Mouse (Mus musculus): ENCODE results near the gene Cnot6l. TPM values are rescaled to one million over a fixed set of nuclear protein-coding genes. Genes with fewer than 3 reads are reported as not detected.

The Cnot6l gene
- 6.6 and 7.0 TPM in 2 replicates for polyA plus RNA-seq (2015; fragmentation: Nextera tagmentation; extraction: Ambion mirVana)

DNA sequence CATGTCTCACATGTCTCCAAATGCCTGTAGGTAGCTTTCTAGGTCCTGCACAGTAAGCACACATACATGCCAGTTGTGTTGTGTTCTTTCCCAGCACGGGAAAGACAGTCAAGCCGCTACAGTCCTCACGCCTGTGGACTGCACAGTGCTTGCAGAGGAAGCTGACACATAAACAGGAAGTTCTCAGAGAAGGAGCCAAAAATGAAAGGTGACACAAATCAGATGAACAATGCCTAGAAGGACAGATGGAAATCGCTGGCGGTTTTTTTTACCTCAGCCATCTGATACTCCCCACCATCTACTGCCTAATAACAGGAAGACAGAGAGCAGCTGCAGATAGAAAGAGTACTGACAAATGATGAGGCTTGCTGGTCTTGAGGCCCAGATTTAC is at the start of gene Cnot6l:
TSS of gene Cnot6l (minus strand) at position 151 of the 391 bp plus-strand sequence.
- no peaks in the 10 kb centered on the region for H3K36me3 ChIP-seq (replicated peaks)
- H3K27me3 ChIP-seq: no peaks in the 10 kb centered on the region
- peak within 1 kb of the TSS; percentile 68 for H3K9ac ChIP-seq
- H3K4me2 ChIP-seq: peak within 1 kb of the TSS; percentile 98
- peaks cover 34% of the 10 kb centered on the region for H3K4me1 ChIP-seq (replicated peaks)
- H3K4me3 ChIP-seq (replicated peaks): peak within 1 kb of the TSS; percentile 79
- no peaks in the 10 kb centered on the region for H3K9me3 ChIP-seq (replicated peaks)
- peak within 1 kb of the TSS; percentile 96 for H3K27ac ChIP-seq (replicated peaks)
- 10% methylated on average over 5 of the region's 5 CpGs for WGBS (ENCODE audit: insufficient replicate concordance)
- ATAC-seq (ENCODE audit: insufficient read depth): no peak

DNA sequence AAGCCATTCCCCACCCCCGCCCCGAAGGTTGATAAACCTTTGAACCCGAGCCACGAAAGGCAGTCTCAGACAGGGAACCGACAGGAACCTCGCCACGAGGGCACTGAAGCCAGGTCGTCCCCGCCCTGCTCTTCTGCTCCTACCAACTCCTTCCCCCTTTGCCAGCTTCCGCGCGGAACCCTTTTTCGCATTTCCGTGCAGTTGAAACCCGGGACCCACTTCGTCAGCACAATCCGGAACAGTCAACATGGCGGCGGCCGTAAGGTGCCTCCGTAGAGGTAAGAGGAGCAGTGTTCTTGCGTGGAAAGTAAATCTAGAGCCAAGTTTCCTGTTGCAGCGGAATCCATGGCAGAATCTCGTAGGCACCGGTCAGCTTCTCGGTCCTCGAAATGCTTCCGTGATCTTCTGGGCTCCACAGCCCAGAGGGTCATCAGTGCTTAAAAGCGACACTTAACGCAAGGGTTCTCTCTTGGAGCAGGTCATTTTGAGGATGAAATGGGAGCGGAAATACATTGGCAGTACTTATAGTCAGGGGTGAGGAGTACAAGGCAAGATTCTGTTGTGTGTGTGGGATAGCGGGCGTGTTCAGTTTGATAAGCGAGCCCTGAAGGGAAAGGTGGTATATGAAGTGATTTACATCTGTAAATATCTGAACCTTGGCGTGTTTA is 46.1 kb upstream of the Cnot6l start:
- Histone ChIP-seq H3K9me3 (replicated peaks) (no peaks in the 10 kb centered on the region), H3K27me3 (no peaks in the 10 kb centered on the region), H3K27ac (replicated peaks) (peak overlapping the region; percentile 81), H3K4me1 (replicated peaks) (peaks cover 21% of the 10 kb centered on the region), H3K36me3 (replicated peaks) (peaks cover 5% of the 10 kb centered on the region), H3K4me3 (replicated peaks) (peak overlapping the region; percentile 68), H3K4me2 (peak overlapping the region; percentile 86), H3K9ac (peak overlapping the region; percentile 59)
- ATAC-seq (ENCODE audit: insufficient read depth): peak; percentile 95
- under 1% methylated on average over 35 of the region's 35 CpGs for WGBS (ENCODE audit: insufficient replicate concordance)

DNA sequence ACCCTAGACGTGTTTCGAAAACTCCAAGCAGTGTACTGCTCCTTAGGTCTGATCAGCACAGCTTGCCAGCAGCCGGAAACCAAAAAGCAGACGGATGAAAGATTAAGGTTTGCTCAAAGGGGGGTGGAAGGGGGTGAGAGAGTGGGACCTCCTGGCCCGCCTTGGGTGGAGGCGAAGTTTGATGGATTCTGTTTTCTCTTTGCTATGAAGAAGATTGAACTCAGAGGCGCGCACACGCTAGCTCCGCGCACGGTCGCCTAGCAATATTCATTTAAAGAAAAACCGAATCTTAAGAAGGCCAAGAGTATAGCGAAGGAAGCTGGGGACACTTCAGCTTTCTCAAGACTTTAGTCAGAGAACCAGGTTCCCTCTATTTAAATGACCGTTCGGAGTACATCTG is 45.5 kb upstream of the Cnot6l start, which contains the start of gene Mrpl1:
TSS of gene Mrpl1 (plus strand) at position 35 of the 400 bp plus-strand sequence.
- Histone ChIP-seq H3K4me3 (replicated peaks) (peak within 1 kb of the TSS; percentile 68), H3K4me2 (peak within 1 kb of the TSS; percentile 86), H3K4me1 (replicated peaks) (peaks cover 21% of the 10 kb centered on the region), H3K9ac (peak within 1 kb of the TSS; percentile 59), H3K36me3 (replicated peaks) (peaks cover 5% of the 10 kb centered on the region), H3K27me3 (no peaks in the 10 kb centered on the region), H3K9me3 (replicated peaks) (no peaks in the 10 kb centered on the region), H3K27ac (replicated peaks) (peak within 1 kb of the TSS; percentile 81)
- under 1% methylated on average over 17 of the region's 17 CpGs for WGBS (ENCODE audit: insufficient replicate concordance)
- ATAC-seq (ENCODE audit: insufficient read depth): peak; percentile 66

DNA sequence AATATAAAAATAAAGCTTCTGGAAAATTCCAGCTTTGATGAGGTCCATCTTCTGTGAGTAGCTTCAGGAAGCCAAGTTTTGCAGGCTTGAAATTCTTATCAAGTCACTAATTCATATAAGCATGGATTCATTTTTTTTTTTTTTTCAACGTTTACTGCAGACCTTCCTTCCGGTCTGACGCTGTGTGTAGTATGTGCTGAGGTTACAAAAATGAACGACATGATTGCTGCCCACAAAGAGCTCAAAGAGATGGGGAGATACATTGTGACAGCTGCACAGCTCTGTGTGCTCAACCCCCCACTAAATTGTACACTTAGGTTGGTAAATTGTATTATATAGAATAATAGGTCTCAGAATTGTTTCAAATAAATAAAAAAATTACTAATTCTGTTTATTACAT is 44.6 kb upstream of the Cnot6l start:
- ATAC-seq (ENCODE audit: insufficient read depth): no peak
- H3K4me3 ChIP-seq (replicated peaks): peak overlapping the region; percentile 68; the same call in 1 of the 2 replicates
- 12% methylated on average over 4 of the region's 4 CpGs for WGBS (ENCODE audit: insufficient replicate concordance)
- H3K4me1 ChIP-seq (replicated peaks): peaks cover 21% of the 10 kb centered on the region
- 0 out of 2 replicates have a peak overlapping the region, but pooled peaks have one; percentile 81 for H3K27ac ChIP-seq (replicated peaks)
- H3K9ac ChIP-seq: no peak overlapping the region
- no peaks in the 10 kb centered on the region for H3K36me3 ChIP-seq (replicated peaks)
- peak overlapping the region; percentile 86 for H3K4me2 ChIP-seq
- no peaks in the 10 kb centered on the region for H3K9me3 ChIP-seq (replicated peaks)
- no peaks in the 10 kb centered on the region for H3K27me3 ChIP-seq

DNA sequence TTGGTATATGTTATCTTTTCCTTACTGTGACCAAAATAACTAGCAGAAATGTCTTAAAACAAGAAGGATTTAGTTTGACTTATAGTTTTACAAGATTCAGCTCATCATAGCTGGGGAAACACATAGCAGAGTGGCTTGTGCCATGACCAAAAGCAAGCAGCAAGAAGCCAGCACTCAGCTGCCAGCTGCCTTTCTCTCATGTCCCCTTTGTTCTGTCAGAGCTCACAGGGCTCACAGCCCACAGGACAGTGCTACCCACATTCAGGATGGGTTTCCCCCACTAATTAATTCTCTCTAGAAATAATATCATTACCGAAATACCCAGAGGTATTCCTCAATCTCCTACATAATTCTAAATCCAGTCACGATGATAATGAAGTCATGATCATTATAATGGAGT is 43.6 kb upstream of the Cnot6l start:
- WGBS (ENCODE audit: insufficient replicate concordance): 77% methylated on average over 2 of the region's 2 CpGs

DNA sequence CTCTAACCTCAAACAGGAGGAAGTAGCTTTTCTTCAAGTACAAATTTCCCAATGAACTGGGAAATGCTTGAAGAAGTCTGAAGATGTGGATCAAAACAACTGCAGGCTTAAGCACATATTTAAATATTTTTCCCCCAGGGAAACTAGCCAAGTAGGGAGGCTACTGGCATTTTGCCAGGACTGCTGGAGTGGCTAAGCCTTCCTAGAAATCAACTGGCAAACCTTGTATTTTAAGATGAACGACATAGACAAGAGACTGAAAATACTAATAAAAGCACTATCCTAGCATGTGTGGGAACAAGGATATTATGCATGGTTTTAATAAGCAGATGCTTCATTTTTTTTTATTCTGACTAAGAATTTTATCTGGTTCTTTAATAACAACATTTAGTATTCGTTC is 42.9 kb upstream of the Cnot6l start:
- Histone ChIP-seq H3K4me1 (replicated peaks) (peaks cover 22% of the 10 kb centered on the region), H3K4me2 (no peak overlapping the region), H3K27ac (replicated peaks) (no peak overlapping the region), H3K27me3 (no peaks in the 10 kb centered on the region), H3K36me3 (replicated peaks) (no peaks in the 10 kb centered on the region), H3K9ac (no peak overlapping the region), H3K4me3 (replicated peaks) (no peak overlapping the region), H3K9me3 (replicated peaks) (no peaks in the 10 kb centered on the region)
- WGBS (ENCODE audit: insufficient replicate concordance): 45% methylated on average over 2 of the region's 2 CpGs
- no peak for ATAC-seq (ENCODE audit: insufficient read depth)

More for the DNA sequence above, 43.6 kb upstream of the Cnot6l start:
- H3K36me3 ChIP-seq (replicated peaks): no peaks in the 10 kb centered on the region
- H3K27ac ChIP-seq (replicated peaks): no peak overlapping the region
- H3K4me2 ChIP-seq: no peak overlapping the region
- no peak overlapping the region for H3K4me3 ChIP-seq (replicated peaks)
- peaks cover 21% of the 10 kb centered on the region for H3K4me1 ChIP-seq (replicated peaks)
- H3K9me3 ChIP-seq (replicated peaks): no peaks in the 10 kb centered on the region
- H3K27me3 ChIP-seq: no peaks in the 10 kb centered on the region
- ATAC-seq (ENCODE audit: insufficient read depth): no peak
- H3K9ac ChIP-seq: no peak overlapping the region

DNA sequence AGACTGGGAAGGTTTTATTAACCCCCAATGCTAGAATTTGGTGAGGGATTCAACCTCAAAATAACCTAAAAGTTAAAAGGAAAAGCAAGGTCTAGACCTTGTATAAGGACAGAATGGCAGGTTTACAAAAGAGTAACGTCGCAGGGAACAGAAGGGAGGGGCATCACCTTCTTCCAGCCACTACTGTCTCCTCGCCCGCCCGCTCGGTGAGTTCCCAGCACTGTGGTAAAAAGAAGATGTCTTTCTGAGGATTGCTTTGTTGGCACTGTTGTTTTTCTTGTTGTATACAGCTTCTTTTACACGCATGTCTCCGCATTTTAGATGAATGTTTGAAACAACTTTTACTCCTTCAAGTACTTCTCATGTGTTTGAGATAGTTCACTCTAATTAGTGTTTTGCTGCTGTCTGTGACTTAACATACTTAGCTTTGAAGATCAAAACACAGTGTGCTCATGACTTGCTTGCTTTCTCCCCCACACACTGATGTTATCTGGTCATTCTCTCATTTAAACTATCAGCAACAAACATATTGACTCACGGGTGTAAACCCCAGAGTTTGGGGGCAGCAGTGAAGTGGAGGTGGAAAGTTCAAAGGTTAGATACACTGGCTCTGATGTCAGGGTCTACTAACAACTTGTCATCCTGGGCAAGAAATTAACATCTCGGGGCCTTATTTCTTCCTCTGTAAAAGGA is 37.6 kb upstream of the Cnot6l start:
- Histone ChIP-seq H3K4me1 (replicated peaks) (peaks cover 16% of the 10 kb centered on the region), H3K36me3 (replicated peaks) (no peaks in the 10 kb centered on the region), H3K9me3 (replicated peaks) (no peaks in the 10 kb centered on the region), H3K4me3 (replicated peaks) (no peak overlapping the region), H3K27me3 (no peaks in the 10 kb centered on the region), H3K9ac (no peak overlapping the region), H3K4me2 (no peak overlapping the region), H3K27ac (replicated peaks) (no peak overlapping the region)
- 58% methylated on average over 10 of the region's 10 CpGs for WGBS (ENCODE audit: insufficient replicate concordance)
- ATAC-seq (ENCODE audit: insufficient read depth): no peak

DNA sequence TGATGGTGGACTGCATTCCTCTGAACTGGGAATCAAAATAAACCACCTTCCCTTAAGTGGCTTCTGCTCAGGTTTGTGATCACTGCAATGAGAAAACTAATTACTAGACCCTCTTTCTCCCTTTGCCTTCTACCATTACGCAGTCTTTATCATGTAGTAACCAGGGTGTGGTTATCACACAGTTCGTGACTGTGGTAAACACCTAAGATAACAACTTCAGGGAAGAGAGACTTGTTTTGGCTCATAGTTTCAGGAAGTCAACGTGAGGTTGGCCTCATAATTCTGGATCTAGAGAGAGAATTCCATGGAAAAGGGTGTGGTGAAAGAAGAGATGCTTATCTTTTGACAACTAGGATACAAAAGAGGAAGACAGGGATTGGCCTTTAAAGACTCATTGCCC is 36.3 kb upstream of the Cnot6l start:
- no peak overlapping the region for H3K27ac ChIP-seq (replicated peaks)
- 23% methylated on average over 3 of the region's 3 CpGs for WGBS (ENCODE audit: insufficient replicate concordance)
- peaks cover 16% of the 10 kb centered on the region for H3K4me1 ChIP-seq (replicated peaks)
- H3K36me3 ChIP-seq (replicated peaks): no peaks in the 10 kb centered on the region
- no peak overlapping the region for H3K4me2 ChIP-seq
- H3K27me3 ChIP-seq: no peaks in the 10 kb centered on the region
- H3K9ac ChIP-seq: no peak overlapping the region
- no peak overlapping the region for H3K4me3 ChIP-seq (replicated peaks)
- no peak for ATAC-seq (ENCODE audit: insufficient read depth)
- no peaks in the 10 kb centered on the region for H3K9me3 ChIP-seq (replicated peaks)

DNA sequence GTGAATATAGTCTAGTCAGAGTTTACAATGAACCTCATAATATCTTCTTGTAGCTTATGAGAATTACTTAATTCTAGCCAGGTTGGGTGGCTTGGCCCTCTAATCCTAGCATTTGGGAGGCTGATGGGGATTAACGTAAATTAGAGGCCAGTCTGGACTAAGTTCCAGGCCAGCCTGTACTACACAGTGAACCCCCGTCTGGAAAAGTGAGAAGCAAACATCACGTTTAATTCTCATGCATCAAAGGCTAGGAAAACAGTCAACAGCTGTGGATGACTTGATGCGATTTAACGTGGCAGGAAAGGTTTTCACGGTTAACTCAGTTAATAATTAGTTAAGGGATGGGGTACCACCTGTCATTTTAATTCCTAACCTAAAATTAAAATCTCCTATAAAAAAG is 34.3 kb upstream of the Cnot6l start:
- H3K9ac ChIP-seq: no peak overlapping the region
- no peaks in the 10 kb centered on the region for H3K27me3 ChIP-seq
- H3K4me1 ChIP-seq (replicated peaks): peaks cover 16% of the 10 kb centered on the region
- no peaks in the 10 kb centered on the region for H3K9me3 ChIP-seq (replicated peaks)
- no peak overlapping the region for H3K27ac ChIP-seq (replicated peaks)
- H3K4me2 ChIP-seq: no peak overlapping the region
- H3K36me3 ChIP-seq (replicated peaks): no peaks in the 10 kb centered on the region
- no peak for ATAC-seq (ENCODE audit: insufficient read depth)
- 72% methylated on average over 6 of the region's 6 CpGs for WGBS (ENCODE audit: insufficient replicate concordance)
- H3K4me3 ChIP-seq (replicated peaks): no peak overlapping the region

DNA sequence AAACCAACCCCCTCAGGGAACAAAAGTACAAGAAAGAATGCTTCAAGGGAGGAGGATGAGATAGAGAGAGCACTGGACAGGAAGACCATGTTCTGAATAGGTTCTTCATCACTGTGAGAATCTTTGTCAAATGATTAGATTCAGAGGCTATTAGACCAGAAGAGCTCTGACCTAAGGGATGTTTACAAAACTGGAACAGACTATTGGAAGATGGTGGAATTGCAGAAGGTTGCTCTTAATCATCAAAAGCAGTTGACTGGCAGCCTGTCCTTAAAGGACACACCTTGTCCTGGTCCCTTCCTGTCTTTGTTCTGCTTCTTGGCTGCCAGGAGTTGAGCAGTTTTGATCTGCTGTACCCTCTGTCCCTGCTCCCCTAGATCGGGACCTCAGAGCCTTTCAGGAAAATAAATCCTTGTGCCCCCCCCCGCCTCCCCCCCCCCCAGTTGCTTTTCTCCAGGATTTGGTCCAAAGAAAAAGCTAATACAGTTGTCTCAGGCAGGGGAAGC is 32.6 kb upstream of the Cnot6l start:
- H3K27ac ChIP-seq (replicated peaks): no peak overlapping the region
- no peaks in the 10 kb centered on the region for H3K27me3 ChIP-seq
- peaks cover 13% of the 10 kb centered on the region for H3K4me1 ChIP-seq (replicated peaks)
- H3K36me3 ChIP-seq (replicated peaks): no peaks in the 10 kb centered on the region
- H3K9me3 ChIP-seq (replicated peaks): no peaks in the 10 kb centered on the region
- WGBS (ENCODE audit: insufficient replicate concordance): 23% methylated on average over 2 of the region's 2 CpGs
- ATAC-seq (ENCODE audit: insufficient read depth): no peak
- no peak overlapping the region for H3K4me2 ChIP-seq
- H3K9ac ChIP-seq: no peak overlapping the region
- H3K4me3 ChIP-seq (replicated peaks): no peak overlapping the region

DNA sequence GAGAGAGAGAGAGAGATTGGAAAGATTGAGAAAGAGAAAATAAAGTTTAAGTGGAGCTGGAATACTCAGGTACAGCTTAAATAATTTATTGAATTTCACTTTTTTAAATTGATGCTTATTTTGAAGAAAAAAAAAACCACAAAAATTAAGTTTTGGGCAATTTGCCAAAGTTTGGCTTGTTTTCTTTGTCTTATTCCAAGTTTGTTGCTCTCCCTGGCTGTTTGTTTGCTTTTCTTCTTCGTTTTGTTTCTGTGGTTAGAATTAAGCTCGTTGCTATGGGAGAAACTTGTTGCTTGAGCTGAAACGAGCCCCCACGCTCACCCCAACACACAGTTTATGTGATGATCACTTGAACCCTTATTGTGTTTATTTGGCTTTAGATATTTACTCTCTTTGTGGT is 27.3 kb upstream of the Cnot6l start:
- no peak for ATAC-seq (ENCODE audit: insufficient read depth)
- no peaks in the 10 kb centered on the region for H3K9me3 ChIP-seq (replicated peaks)
- no peak overlapping the region for H3K27ac ChIP-seq (replicated peaks)
- H3K36me3 ChIP-seq (replicated peaks): no peaks in the 10 kb centered on the region
- no peak overlapping the region for H3K4me3 ChIP-seq (replicated peaks)
- no peaks in the 10 kb centered on the region for H3K4me1 ChIP-seq (replicated peaks)
- no peaks in the 10 kb centered on the region for H3K27me3 ChIP-seq
- WGBS (ENCODE audit: insufficient replicate concordance): 43% methylated on average over 4 of the region's 4 CpGs
- no peak overlapping the region for H3K9ac ChIP-seq
- no peak overlapping the region for H3K4me2 ChIP-seq
